Mouse (Mus musculus) left cerebral cortex, adult 8-10 months (tissue): ENCODE measurements around the gene D430041D05Rik. TPM values are rescaled to one million over a fixed set of nuclear protein-coding genes. Genes with fewer than 3 reads are reported as not detected.
A peak's percentile ranks its signal among the peaks of the same experiment; 100 is the strongest.

ENCODE experiments used
- DNase-seq, 2 experiments: peaks; one replicate each; pipeline ENCODE4 v3.0.0; 2022; ENCODE audit warnings: low spot score in 2 of 2
- total RNA-seq, 4 experiments: library from RNA; stranded (reverse); gene quantifications; 2 replicates each; pipeline ENCODE4 v1.2.4; 2022

Gene D430041D05Rik
- total RNA-seq, 4 experiments from 2014 or later = 86.2 to 100 (median 90.7) TPM

DNA sequence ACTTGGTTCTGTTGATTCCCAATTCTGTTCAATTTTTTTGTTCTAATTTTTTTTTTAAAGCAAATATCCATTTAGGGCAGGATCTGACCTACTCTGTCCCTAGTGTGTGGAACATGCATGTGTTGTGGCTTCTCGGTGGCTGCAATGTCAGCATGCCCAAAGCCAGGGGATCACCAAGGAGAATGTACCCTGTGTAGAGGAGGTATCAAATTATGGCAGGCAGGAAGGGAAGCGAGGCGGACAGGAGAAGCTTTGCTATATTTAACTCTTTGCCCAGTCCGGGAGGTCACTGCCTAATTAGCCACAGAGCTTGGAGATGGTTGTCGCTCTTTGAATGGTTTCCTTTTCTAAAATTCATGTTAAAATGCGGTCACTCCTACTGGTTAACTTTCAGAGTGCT is 212.6 kb downstream of the D430041D05Rik start:
- DNase-seq = no peak

DNA sequence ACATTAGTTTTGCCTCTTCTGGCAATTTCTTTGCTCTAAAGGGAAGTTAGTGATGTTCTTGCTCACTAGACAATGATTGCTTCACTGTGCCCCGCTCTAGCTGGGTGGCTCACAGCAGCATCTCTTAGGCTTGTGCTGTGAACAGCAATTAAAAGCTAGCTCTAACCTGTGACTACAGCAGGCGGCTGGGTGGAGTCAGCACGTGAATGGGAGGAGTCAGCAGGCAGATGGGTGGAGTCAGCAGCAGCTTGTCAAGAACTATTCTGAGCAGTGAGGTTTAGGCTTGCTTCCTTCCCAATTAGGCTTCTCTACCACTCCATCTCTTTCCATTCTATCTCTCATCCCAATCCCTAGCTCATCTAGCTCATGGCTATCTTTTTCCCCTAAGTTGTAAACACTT is 213.5 kb downstream of the D430041D05Rik start:
- no peak for DNase-seq

- DNase-seq = no peak
Measured at GRCm38 (mm10) chr2:104192401-104193141, 218.2 kb downstream of the D430041D05Rik start.

- DNase-seq = no peak
Measured at GRCm38 (mm10) chr2:104191723-104192122, 219.1 kb downstream of the D430041D05Rik start.

DNA sequence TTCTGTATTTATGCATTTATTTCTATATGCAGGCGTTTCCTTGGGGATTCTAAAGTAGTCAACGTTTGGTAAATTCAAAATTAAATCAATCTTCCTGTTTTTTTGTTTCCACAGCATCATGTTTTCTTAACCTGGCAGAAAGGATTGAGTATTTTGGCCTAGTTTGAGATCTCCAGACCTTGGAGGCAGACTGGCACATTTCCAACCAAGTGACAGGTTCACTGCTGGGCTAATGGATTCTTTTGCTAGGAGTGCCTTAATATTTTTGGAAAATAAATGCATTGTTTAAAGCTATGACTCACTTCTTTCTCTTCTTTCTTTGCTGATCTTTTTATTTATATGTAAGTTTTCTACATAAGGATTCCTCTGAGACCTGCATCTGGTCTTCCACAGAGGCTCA is 222.0 kb downstream of the D430041D05Rik start:
- no peak for DNase-seq

GRCm38 (mm10) chr2:104187073-104187472 is 223.7 kb downstream of the D430041D05Rik start:
- no peak for DNase-seq

GRCm38 (mm10) chr2:104185616-104186015 is 225.2 kb downstream of the D430041D05Rik start:
- DNase-seq = peak in 1 of 2 experiments; percentile 73

GRCm38 (mm10) chr2:104184296-104184695 is 226.5 kb downstream of the D430041D05Rik start:
- DNase-seq = no peak

DNA sequence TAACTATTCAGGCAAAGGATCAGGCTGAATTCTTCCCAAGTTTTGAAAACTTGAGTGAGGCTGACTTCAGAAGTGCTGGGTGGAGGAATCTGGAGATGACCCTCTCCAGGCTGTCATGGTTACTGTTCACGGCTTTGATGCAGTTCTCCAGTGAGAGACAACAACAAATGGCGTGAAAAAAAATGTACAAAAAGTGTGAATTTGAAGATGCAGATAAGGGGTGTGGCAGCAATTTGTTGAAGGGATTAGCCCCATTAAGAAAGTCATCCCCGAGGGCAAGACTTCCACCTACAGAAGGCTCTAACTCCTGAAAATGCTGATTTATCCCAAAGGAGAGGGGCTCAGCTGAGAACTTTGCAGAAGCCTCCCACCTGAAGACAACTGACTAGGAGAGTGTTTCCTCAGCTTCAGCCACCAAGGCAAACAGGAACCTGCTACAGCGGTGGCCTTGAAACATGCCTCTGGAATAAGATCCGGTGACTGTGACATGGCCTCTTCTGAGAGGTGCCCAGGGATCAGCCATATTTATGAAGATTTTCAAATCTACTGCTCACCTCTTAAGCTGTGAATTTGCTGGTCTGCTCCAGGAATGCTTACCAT is 227.5 kb downstream of the D430041D05Rik start:
- DNase-seq = no peak

DNA sequence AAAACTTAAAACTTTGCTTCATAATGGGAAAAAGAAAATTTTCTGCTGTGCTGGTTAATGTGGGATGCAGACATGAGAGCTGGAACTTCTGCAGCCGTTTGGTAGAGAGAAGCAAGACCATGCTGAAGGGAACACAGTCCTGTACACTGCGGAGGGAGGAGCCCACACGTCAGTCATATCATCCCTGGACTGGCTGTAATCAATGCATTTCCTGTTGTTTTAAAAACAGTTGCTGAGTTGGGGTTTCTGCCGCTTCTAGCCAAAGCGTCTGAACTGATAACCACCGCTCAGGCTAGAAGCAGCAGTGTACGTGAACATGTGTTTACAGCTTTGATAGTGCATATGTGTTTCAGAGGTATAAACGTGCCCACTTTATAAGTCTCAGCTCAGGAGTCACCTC is 231.2 kb downstream of the D430041D05Rik start:
- DNase-seq = no peak

- peak in 1 of 2 experiments; percentile 48 for DNase-seq
Measured at GRCm38 (mm10) chr2:104178251-104178650, 232.6 kb downstream of the D430041D05Rik start.

DNA sequence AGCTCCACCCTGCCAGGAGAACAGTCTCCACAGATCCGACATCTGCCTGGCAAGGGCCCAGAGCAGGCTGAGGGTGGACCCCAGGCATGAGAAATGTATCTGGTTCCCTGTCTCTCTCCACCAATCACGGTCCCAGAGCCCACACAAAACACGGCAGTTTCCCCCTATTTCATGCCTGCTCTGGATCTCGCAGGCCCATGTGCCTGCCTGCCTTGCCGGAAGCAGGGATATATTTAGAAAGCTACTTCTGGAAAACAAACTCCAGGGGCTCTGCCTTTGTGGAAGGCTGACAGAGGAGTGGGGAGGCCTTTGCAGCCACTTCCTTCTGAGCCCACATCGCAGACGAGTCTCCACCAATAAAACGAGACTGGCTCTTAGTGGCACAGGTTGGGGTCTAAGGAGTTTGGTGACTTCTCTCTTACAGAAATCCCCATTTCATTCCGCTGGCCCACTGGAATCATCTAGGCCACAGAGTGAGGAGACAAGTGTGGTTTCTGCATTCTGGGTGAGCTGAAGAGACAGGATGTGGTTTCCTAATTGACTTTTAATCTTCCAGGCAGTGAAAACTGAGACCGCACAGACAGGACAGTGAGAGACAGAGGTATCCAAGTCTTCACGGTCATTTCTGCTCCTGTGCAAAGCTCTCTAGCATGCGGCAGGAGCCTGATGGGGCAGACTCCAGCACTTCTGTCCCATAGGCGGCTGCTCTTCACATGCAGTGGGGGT is 233.7 kb downstream of the D430041D05Rik start:
- peak; percentile 32 to 74 for DNase-seq

- no peak for DNase-seq
Measured at GRCm38 (mm10) chr2:104176166-104176978, 234.4 kb downstream of the D430041D05Rik start.

GRCm38 (mm10) chr2:104175476-104176165 is 235.2 kb downstream of the D430041D05Rik start:
- no peak for DNase-seq

- no peak for DNase-seq
Measured at GRCm38 (mm10) chr2:104173431-104173830, 237.4 kb downstream of the D430041D05Rik start.

GRCm38 (mm10) chr2:104172695-104173348 is 238.0 kb downstream of the D430041D05Rik start:
- DNase-seq = no peak

DNA sequence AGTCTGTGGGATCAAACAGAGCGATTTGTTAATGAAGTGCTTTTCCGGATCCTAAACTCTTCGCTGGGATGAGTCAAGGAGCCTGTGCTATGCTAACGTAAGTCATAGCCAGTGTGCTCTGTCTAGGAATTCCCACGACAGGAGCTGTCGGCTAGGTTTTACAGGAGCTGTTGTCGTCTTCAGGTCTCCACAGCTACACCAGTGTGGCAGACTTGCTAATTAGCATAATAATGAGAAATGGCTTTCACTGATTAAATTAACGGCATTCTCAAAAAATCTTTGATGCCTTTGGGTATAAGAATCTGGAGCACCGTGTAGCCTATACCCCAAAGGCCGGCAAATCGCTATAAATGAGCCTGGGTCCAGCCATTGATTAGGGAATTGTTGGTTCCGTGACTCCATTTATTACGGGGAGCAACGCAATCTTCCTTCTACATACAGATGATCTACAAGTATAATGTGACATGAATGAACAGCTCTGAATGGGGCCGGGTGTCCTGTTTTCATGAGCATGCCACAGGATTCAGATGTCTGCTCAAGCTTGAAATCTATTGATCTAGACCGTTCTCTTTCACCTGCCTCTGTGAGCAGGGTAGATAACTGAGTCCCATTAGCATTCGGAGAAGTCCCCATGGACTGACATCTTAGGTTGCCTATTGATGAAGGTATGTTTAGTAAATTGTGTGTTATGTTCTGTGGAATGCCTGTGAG is 242.5 kb downstream of the D430041D05Rik start:
- no peak for DNase-seq

- DNase-seq = no peak
Measured at GRCm38 (mm10) chr2:104167765-104168164, 243.0 kb downstream of the D430041D05Rik start.

DNA sequence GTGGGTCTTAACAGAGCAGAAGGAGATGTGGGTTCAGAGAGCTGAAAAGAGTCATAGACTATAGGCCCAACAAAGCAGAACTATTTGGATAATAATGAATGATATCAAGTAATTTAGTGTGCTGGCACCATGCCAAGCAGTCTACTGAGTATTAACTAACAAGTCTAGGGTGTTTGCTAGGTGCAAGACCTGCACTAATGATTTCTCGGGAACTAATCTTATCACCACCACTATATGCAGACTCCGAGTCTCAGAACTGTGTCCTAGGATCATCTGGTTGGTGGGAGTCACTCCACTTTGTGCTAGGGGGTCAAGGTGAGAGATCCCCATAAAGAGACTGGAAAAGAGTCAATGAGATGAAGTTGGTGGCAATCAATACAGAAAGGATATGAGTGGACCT is 245.2 kb downstream of the D430041D05Rik start:
- no peak for DNase-seq
